Mouse (Mus musculus) left cerebral cortex, postnatal 10 days (tissue): Measurements from ENCODE around the gene Zdhhc11. TPM values are rescaled to one million over a fixed set of nuclear protein-coding genes. Genes with fewer than 3 reads are reported as not detected.
"Not testable (repeated sequence)": the region's sequence is repeated elsewhere in the genome, so short reads cannot be mapped to it uniquely, and the experiment has no call there.

Experiments
- DNase-seq, 2 experiments: peaks; one replicate each; pipeline ENCODE4 v3.0.0; 2021 to 2022; ENCODE audit warnings: low spot score in 2 of 2, mixed read lengths in 1 of 2; ENCODE audit errors: extremely low spot score in 1 of 2
- intact Hi-C: fragments of 180-260 bp; cut with DNase I; formaldehyde crosslinking; loops from one replicate; pipeline ENCODE4 v1.15.1; 2025
- total RNA-seq, 2 experiments: library from RNA; stranded (reverse); gene quantifications; 2 replicates each; pipeline ENCODE4 v1.2.3; 2021

Gene Zdhhc11
- total RNA-seq, 2 experiments from 2014 or later, result not detected

- intact Hi-C loops, result no loop called here
- no peak for DNase-seq
Measured at GRCm38 (mm10) chr13:74000519-74000918, 36.9 kb downstream of the Zdhhc11 start.

GRCm38 (mm10) chr13:74000961-74001360, 37.3 kb downstream of the Zdhhc11 start:
- no peak for DNase-seq
- intact Hi-C loops, result no loop called here

GRCm38 (mm10) chr13:74001492-74001891, 37.8 kb downstream of the Zdhhc11 start:
- intact Hi-C loops, result no loop called here

GRCm38 (mm10) chr13:74006881-74007280, 43.2 kb downstream of the Zdhhc11 start:
- intact Hi-C loops, DNase-seq: not testable (repeated sequence)

More at GRCm38 (mm10) chr13:74001492-74001891, 37.8 kb downstream of the Zdhhc11 start:
- no peak for DNase-seq

GRCm38 (mm10) chr13:74008216-74008615, 44.6 kb downstream of the Zdhhc11 start:
- DNase-seq, intact Hi-C loops: not testable (repeated sequence)

GRCm38 (mm10) chr13:74008948-74009718, 45.5 kb downstream of the Zdhhc11 start, which contains the start of gene Tppp:
Gene Tppp (plus strand): TSS chr13:74009407.
- peak; percentile 88 to 95 for DNase-seq
- intact Hi-C loops, result no loop called here

GRCm38 (mm10) chr13:74009791-74010614, 46.4 kb downstream of the Zdhhc11 start:
- intact Hi-C loops, result no loop called here
- DNase-seq, result peak; percentile 84 to 90

GRCm38 (mm10) chr13:74010678-74011077, 47.0 kb downstream of the Zdhhc11 start:
- intact Hi-C loops, result no loop called here
- DNase-seq, result peak; percentile 47 to 50

GRCm38 (mm10) chr13:74015908-74016307, 52.3 kb downstream of the Zdhhc11 start:
- intact Hi-C loops, result no loop called here
- DNase-seq, result no peak

- no peak for DNase-seq
- intact Hi-C loops, result no loop called here
Measured at GRCm38 (mm10) chr13:74017426-74017825, 53.8 kb downstream of the Zdhhc11 start.

GRCm38 (mm10) chr13:74019006-74019405, 55.4 kb downstream of the Zdhhc11 start:
- DNase-seq, result peak in 1 of 2 experiments; percentile 13
- intact Hi-C loops, result not testable (repeated sequence)

GRCm38 (mm10) chr13:74025151-74026081, 61.8 kb downstream of the Zdhhc11 start:
- DNase-seq, result no peak
- intact Hi-C loops, result loop anchor here (5.0 kb wide), 1 partner anchor 58 kb away; no protein-coding TSS in a partner anchor

GRCm38 (mm10) chr13:74026215-74026614, 62.6 kb downstream of the Zdhhc11 start:
- peak in 1 of 2 experiments; percentile 41 for DNase-seq

GRCm38 (mm10) chr13:74028116-74028515, 64.5 kb downstream of the Zdhhc11 start:
- intact Hi-C loops, result loop anchor here (5.0 kb wide), 1 partner anchor 61 kb away; no protein-coding TSS in a partner anchor
- no peak for DNase-seq

More at GRCm38 (mm10) chr13:74026215-74026614, 62.6 kb downstream of the Zdhhc11 start:
- intact Hi-C loops, result loop anchor here (5.0 kb wide), 1 partner anchor 59 kb away; no protein-coding TSS in a partner anchor

GRCm38 (mm10) chr13:74029013-74029412, 65.4 kb downstream of the Zdhhc11 start:
- intact Hi-C loops, result loop anchor here (5.0 kb wide), 1 partner anchor 62 kb away; no protein-coding TSS in a partner anchor
- no peak for DNase-seq

GRCm38 (mm10) chr13:74030691-74031090, 67.0 kb downstream of the Zdhhc11 start:
- DNase-seq, result no peak
- intact Hi-C loops, result no loop called here

GRCm38 (mm10) chr13:74031133-74031532, 67.5 kb downstream of the Zdhhc11 start:
- intact Hi-C loops, result no loop called here
- no peak for DNase-seq

GRCm38 (mm10) chr13:74034756-74035155, 71.1 kb downstream of the Zdhhc11 start:
- intact Hi-C loops, result no loop called here
- DNase-seq, result no peak
